Mouse (Mus musculus) neural tube, embryonic 12.5 days (tissue): Measurements from ENCODE around the gene Khdrbs1. TPM values are rescaled to one million over a fixed set of nuclear protein-coding genes. Genes with fewer than 3 reads are reported as not detected.
"Not testable (repeated sequence)": the region's sequence is repeated elsewhere in the genome, so short reads cannot be mapped to it uniquely, and the experiment has no call there.

Experiments
- ATAC-seq: fragments of 200-750 bp; cut with Nextera tagmentation; 2 replicates; pipeline ENCODE4 v1.8.0; 2017; ENCODE audit warnings: low read depth, mild to moderate bottlenecking, moderate TSS enrichment, moderate library complexity; ENCODE audit not compliant: low FRiP score
- H3K27ac ChIP-seq: fragments of 300-500 bp; sonication (generic); 2 replicates; pipeline ENCODE4 v1.5.1; 2016
- H3K27me3 ChIP-seq: fragments of 300-500 bp; sonication (generic); replicated peaks from 2 replicates; pipeline ENCODE4 v1.6.1; 2016; ENCODE audit warnings: mild to moderate bottlenecking
- H3K36me3 ChIP-seq: fragments of 300-500 bp; sonication (generic); 2 replicates; pipeline ENCODE4 v1.6.1; 2016; ENCODE audit warnings: mild to moderate bottlenecking
- H3K4me1 ChIP-seq: fragments of 300-500 bp; sonication (generic); 2 replicates; pipeline ENCODE4 v1.6.1; 2016
- H3K4me2 ChIP-seq: fragments of 300-500 bp; sonication (generic); replicated peaks from 2 replicates; pipeline ENCODE4 v1.6.1; 2016; ENCODE audit warnings: mild to moderate bottlenecking
- H3K4me3 ChIP-seq: fragments of 300-500 bp; sonication (generic); 2 replicates; pipeline ENCODE4 v1.5.1; 2016
- H3K9ac ChIP-seq: fragments of 300-500 bp; sonication (generic); 2 replicates; pipeline ENCODE4 v1.6.1; 2016; ENCODE audit warnings: mild to moderate bottlenecking
- H3K9me3 ChIP-seq: fragments of 300-500 bp; sonication (generic); 2 replicates; pipeline ENCODE4 v1.6.1; 2016; ENCODE audit warnings: mild to moderate bottlenecking
- WGBS: fragments of 180-500 bp; shearing (Covaris S2); methylation state at CpG from one replicate; pipeline ENCODE4 v1.1.7; 2016; 5-methylcytosine and 5-hydroxymethylcytosine counted together
- polyA plus RNA-seq: library from polyadenylated mRNA; unstranded; fragments of >200 nt; fragmentation: Nextera tagmentation; extraction: Ambion mirVana; gene quantifications from 2 replicates; pipeline ENCODE4 v1.2.1, GENCODE M21; 2016

Gene Khdrbs1
- polyA plus RNA-seq, 1 experiment from 2014 or later = 212 TPM

- Histone ChIP-seq H3K27ac (peak overlapping the region; percentile 93), H3K36me3 (no peaks in the 10 kb centered on the region), H3K9me3 (no peaks in the 10 kb centered on the region), H3K4me3 (peak overlapping the region; percentile 99), H3K4me2 (peak overlapping the region; percentile 86), H3K9ac (peak overlapping the region; percentile 100), H3K27me3 (no peaks in the 10 kb centered on the region), H3K4me1 (peaks cover 17% of the 10 kb centered on the region)
- ATAC-seq = peak; percentile 59
- WGBS = under 1% methylated on average over 34 of the region's 34 CpGs
Observed at GRCm38 (mm10) chr4:129741974-129742231, 200 bp downstream of the Khdrbs1 start.

- Histone ChIP-seq H3K4me1 (peaks cover 17% of the 10 kb centered on the region), H3K4me2 (peak overlapping the region; percentile 86), H3K9me3 (no peaks in the 10 kb centered on the region), H3K27ac (peak overlapping the region; percentile 93), H3K27me3 (no peaks in the 10 kb centered on the region), H3K9ac (peak overlapping the region; percentile 100), H3K4me3 (peak overlapping the region; percentile 99), H3K36me3 (no peaks in the 10 kb centered on the region)
- ATAC-seq = peak; percentile 26
- WGBS = under 1% methylated on average over 62 of the region's 62 CpGs
Observed at GRCm38 (mm10) chr4:129741251-129741973, 691 bp downstream of the Khdrbs1 start.

DNA sequence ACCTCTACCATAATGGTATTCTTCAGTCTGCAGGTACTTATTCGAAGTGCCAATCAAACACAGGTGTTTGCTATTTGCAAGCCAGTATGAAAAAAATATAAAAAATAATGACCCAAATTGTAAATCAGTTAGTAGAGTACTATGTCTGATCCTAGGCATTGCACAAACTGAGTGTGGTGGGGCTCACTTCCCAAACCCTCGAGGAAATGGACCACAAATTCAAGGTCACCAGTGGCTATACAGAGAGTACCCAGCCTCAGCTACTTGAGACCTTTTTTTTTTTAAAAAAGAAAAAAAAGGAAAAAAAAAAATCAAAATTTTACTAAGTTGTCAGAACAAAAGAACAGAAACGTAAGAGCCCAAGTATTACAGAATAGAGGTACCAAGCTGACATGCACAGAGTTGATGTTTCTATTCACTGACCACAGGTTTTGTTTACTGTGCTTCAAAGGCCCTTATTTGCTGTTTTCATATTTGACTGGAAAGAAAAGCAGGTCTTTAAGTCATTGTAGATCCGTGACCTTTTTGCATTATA is 2.9 kb downstream of the Khdrbs1 start:
- Histone ChIP-seq H3K27me3 (no peaks in the 10 kb centered on the region), H3K9ac (0 out of 2 replicates have a peak overlapping the region, but pooled peaks have one; percentile 21), H3K4me1 (peaks cover 17% of the 10 kb centered on the region), H3K36me3 (no peaks in the 10 kb centered on the region), H3K4me3 (no peak overlapping the region), H3K9me3 (no peaks in the 10 kb centered on the region), H3K27ac (no peak overlapping the region), H3K4me2 (peak overlapping the region; percentile 86)
- WGBS = 84% methylated on average over 4 of the region's 4 CpGs
- no peak for ATAC-seq

DNA sequence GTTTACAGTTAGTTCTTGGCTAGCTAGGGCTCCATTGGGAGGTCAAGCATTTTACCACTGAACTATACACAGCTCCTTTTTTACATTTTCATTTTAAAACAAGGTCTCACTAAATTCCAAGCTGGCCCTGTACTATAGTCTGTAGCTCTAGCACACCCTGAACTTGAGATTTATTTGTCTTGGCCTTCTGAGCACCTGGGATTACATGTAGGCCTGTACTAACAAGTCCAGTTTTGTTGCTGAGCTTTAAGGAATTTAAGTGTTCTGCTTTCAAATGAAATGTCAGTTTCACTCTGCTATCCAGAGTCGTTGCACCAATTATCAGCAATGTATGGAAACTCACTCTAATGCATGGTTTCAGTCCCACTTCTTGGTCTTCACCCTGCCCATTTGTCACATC is 5.9 kb downstream of the Khdrbs1 start:
- Histone ChIP-seq H3K4me2 (no peak overlapping the region), H3K27me3 (no peaks in the 10 kb centered on the region), H3K4me1 (peaks cover 11% of the 10 kb centered on the region), H3K4me3 (no peak overlapping the region), H3K9me3 (no peaks in the 10 kb centered on the region), H3K27ac (no peak overlapping the region), H3K9ac (no peak overlapping the region), H3K36me3 (no peaks in the 10 kb centered on the region)
- WGBS = 85% methylated on average over 1 of the region's 1 CpGs
- no peak for ATAC-seq

- H3K27me3 ChIP-seq, H3K9ac ChIP-seq, H3K27ac ChIP-seq, H3K4me2 ChIP-seq, H3K9me3 ChIP-seq, H3K36me3 ChIP-seq, H3K4me3 ChIP-seq, ATAC-seq: not testable (repeated sequence)
- peaks cover 10% of the 10 kb centered on the region for H3K4me1 ChIP-seq
- 99% methylated on average over 3 of the region's 4 CpGs for whole genome bisulfite sequencing
Observed at GRCm38 (mm10) chr4:129735485-129735884, 6.6 kb downstream of the Khdrbs1 start.

GRCm38 (mm10) chr4:129731423-129731822 is 10.7 kb downstream of the Khdrbs1 start:
- no peak overlapping the region for H3K9ac ChIP-seq
- peaks cover 32% of the 10 kb centered on the region for H3K36me3 ChIP-seq
- no peak overlapping the region for H3K4me3 ChIP-seq
- no peak overlapping the region for H3K4me2 ChIP-seq
- H3K9me3 ChIP-seq = no peaks in the 10 kb centered on the region
- 86% methylated on average over 5 of the region's 5 CpGs for WGBS
- no peaks in the 10 kb centered on the region for H3K4me1 ChIP-seq
- H3K27ac ChIP-seq = no peak overlapping the region
- ATAC-seq = no peak
- H3K27me3 ChIP-seq = no peaks in the 10 kb centered on the region

- Histone ChIP-seq H3K9ac (no peak overlapping the region), H3K27ac (no peak overlapping the region), H3K4me3 (no peak overlapping the region), H3K36me3 (peaks cover 83% of the 10 kb centered on the region), H3K4me1 (no peaks in the 10 kb centered on the region), H3K9me3 (no peaks in the 10 kb centered on the region), H3K4me2 (no peak overlapping the region), H3K27me3 (no peaks in the 10 kb centered on the region)
- no peak for ATAC-seq
- WGBS = 93% methylated on average over 9 of the region's 9 CpGs
Observed at GRCm38 (mm10) chr4:129716310-129716709, 25.8 kb downstream of the Khdrbs1 start.

GRCm38 (mm10) chr4:129709486-129710129 is 32.5 kb downstream of the Khdrbs1 start:
- WGBS = 62% methylated on average over 8 of the region's 8 CpGs

DNA sequence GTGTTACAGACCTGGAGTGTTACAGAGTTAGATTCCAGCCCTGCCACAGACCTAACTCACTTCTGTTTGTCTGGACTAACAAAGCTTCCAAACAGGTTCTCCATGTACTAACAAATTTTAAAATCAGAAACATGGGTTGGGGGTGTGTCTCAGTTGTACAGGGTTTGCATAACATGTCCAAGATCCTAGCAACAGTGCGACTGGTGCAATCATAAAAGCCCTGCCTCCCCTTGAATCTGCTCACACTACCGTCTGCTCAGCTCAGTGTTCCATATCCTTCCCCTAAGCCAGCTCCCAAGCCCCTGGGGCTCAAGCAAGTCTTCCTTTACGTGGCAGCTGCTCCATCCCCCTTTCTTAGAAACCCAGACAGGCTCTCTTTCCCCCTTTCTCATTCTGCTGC is 35.4 kb downstream of the Khdrbs1 start:
- peaks cover 29% of the 10 kb centered on the region for H3K4me1 ChIP-seq
- no peak overlapping the region for H3K27ac ChIP-seq
- no peak for ATAC-seq
- H3K4me3 ChIP-seq = no peak overlapping the region
- no peaks in the 10 kb centered on the region for H3K27me3 ChIP-seq
- 60% methylated on average over 3 of the region's 3 CpGs for WGBS
- H3K4me2 ChIP-seq = no peak overlapping the region
- H3K9ac ChIP-seq = no peak overlapping the region
- H3K9me3 ChIP-seq = no peaks in the 10 kb centered on the region
- peaks cover 78% of the 10 kb centered on the region for H3K36me3 ChIP-seq

More at GRCm38 (mm10) chr4:129709486-129710129, 32.5 kb downstream of the Khdrbs1 start:
- Histone ChIP-seq H3K9ac (no peak overlapping the region), H3K36me3 (peaks cover 87% of the 10 kb centered on the region), H3K27ac (peak overlapping the region; percentile 66), H3K4me2 (no peak overlapping the region; the same call in 1 of the 2 replicates), H3K27me3 (no peaks in the 10 kb centered on the region), H3K4me1 (peaks cover 11% of the 10 kb centered on the region), H3K4me3 (no peak overlapping the region), H3K9me3 (no peaks in the 10 kb centered on the region)
- no peak; the same call in 1 of the 2 replicates for ATAC-seq

GRCm38 (mm10) chr4:129702454-129702853 is 39.6 kb downstream of the Khdrbs1 start:
- H3K36me3 ChIP-seq = peaks cover 38% of the 10 kb centered on the region
- no peaks in the 10 kb centered on the region for H3K27me3 ChIP-seq
- peak; percentile 94 for ATAC-seq
- peak overlapping the region; percentile 26 for H3K4me2 ChIP-seq
- 19% methylated on average over 11 of the region's 11 CpGs for WGBS
- peaks cover 20% of the 10 kb centered on the region for H3K4me1 ChIP-seq
- no peak overlapping the region for H3K9ac ChIP-seq
- H3K4me3 ChIP-seq = no peak overlapping the region
- H3K9me3 ChIP-seq = no peaks in the 10 kb centered on the region
- H3K27ac ChIP-seq = peak overlapping the region; percentile 60; the same call in 1 of the 2 replicates

DNA sequence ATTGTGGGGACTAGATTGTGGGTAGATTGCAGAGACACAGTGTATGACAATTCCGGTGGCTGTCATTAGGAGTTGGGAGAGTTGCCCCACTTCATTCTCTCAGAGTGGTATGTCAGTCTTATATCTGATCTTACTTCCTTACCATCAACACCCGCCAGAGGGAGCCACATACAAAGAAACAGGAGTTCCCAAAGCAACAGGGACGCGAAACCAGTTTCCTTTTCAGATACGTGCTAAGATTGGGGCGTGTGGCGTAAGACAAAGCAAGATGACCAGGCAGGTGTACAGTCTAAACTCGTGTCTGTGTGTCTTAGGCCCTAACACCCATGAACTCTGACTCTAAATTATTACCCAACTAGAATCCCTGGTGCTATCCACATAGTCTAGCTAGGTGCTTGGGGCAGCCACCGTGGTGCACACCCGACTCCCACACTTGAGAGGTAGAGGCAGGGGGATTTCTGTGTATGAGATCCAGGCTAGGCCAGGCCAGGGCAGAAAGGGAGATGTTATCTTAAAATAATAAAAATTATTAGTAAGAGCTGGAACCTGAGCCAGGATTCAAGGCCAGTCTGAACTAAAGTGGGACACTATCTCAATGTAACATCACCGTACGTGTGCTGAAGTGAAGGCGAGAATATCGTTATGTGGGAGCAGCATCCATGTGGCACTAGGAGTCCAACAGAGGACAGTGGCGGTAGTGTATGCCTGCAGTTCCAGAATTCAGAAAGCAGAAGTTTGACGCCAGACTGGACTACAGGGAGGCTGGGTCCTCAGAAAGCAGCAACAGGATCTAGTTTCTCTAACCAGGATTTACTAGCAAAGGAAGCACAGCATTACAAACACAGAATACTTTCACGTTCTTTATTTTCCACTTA is 40.4 kb downstream of the Khdrbs1 start:
- Histone ChIP-seq H3K4me3 (no peak overlapping the region), H3K4me1 (peaks cover 20% of the 10 kb centered on the region), H3K27ac (peak overlapping the region; percentile 60), H3K9me3 (no peaks in the 10 kb centered on the region), H3K9ac (no peak overlapping the region), H3K36me3 (peaks cover 35% of the 10 kb centered on the region), H3K27me3 (no peaks in the 10 kb centered on the region), H3K4me2 (peak overlapping the region; percentile 26)
- 0 out of 2 replicates have a peak, but pooled peaks have one; percentile 12 for ATAC-seq
- WGBS = 57% methylated on average over 17 of the region's 17 CpGs

- 94% methylated on average over 6 of the region's 6 CpGs for WGBS
- not testable (repeated sequence) for ATAC-seq, H3K9me3 ChIP-seq, H3K27ac ChIP-seq, H3K4me2 ChIP-seq, H3K9ac ChIP-seq, H3K4me3 ChIP-seq, H3K27me3 ChIP-seq
- Histone ChIP-seq H3K36me3 (peaks cover 25% of the 10 kb centered on the region), H3K4me1 (peaks cover 22% of the 10 kb centered on the region)
Observed at GRCm38 (mm10) chr4:129700661-129701060, 41.4 kb downstream of the Khdrbs1 start.
